Mouse (Mus musculus) thymus, postnatal 4 days (tissue): ENCODE data around the gene Kcnip1.

Source experiments
- DNase-seq: peaks from one replicate; pipeline ENCODE4 v3.0.0; 2021

The Kcnip1 gene

DNA sequence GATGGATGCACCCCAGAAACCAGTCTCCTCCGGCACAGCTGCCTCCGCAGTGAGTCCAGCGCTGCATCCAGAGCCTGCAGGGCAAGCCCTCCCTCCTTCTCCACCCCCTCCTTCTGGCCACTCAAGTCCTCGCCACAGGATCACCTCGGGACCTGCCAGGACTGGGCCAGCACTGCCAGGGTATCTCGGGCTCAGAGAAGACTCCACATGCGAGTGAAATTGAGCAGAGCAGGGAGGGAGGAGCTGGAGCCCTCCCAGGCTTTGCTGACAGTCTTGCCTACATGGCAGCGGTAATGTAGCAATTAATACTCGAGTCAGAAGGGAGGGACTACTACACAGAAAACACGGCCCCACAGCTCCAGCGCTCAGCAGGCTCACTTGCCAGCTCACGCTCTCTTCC is at the start of gene Kcnip1:
TSS of gene Kcnip1 (minus strand) at position 215 of the 400 bp plus-strand sequence.
- DNase-seq: peak; percentile 4

DNA sequence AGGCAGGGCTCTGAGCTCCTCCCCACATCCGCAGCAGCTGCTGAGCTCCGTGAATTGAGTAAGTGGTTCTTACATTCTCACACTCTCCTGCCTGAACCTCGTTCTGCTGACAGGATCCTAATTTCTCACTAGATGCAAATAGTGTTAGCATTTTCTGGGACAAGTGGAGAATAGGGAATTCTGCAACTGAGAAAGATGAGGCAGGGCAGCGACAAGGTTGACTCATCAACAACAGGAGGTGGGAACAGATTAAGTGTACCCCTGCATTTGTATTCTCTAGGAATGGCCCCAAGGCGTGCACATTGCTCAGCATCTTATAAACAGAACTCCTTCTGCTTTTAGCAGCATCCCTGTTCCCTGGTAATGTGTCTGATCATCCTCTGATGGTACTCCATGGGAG is 47.1 kb upstream of the Kcnip1 start:
- DNase-seq: no peak

DNA sequence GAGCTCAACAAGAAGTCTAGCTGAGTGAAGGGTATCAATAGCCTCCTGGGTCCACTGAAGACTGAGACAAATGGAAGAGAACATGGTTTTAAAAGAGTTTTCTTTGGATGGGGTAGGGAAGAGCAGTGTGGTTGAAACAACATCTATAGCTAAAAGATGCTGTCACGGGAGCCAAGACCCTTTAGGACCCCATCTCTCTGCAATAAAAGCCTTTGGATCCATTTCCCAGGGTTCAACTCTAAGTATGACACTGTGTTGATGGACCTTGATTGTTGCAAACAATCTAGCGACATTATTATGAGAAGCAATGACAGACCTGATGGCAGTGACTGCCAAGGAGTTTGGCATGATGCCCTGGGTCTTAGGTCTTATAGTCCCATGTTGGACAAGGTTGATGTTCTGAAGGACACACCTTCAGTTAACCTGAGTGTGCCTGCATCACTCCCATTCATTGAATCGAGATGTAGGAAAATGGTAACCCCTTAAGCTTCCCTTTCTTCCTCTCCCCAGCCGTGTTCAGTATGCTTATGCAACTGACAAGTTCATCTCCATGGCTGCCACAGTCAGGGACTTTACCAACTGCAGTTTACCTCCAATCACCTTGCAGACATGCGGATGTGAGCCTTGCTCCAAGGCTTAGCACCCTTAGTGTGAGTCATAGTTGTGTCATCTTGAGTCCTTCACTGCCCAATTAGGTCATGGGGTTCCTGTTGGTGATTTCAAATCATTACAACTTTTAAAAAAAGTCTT is 43.1 kb upstream of the Kcnip1 start:
- DNase-seq: no peak

DNA sequence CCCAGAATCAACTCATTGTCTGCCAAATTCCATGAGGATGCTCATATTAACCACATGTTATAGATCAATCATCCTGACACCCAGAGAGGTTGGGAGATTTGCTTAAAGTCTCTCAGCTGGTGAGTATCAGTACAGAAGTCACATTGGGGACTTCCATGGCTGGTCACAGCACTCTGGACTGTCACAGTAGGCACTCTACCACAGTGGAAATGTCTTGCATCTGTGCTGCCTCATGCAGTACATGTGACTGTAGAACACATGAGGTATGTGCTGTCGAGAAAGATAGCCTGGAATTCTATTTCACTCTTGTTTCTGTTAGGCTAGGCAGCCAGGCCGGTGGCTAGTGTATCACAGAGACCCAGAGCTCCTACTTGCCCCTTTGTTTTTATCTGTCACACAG is 41.8 kb upstream of the Kcnip1 start:
- DNase-seq: no peak

DNA sequence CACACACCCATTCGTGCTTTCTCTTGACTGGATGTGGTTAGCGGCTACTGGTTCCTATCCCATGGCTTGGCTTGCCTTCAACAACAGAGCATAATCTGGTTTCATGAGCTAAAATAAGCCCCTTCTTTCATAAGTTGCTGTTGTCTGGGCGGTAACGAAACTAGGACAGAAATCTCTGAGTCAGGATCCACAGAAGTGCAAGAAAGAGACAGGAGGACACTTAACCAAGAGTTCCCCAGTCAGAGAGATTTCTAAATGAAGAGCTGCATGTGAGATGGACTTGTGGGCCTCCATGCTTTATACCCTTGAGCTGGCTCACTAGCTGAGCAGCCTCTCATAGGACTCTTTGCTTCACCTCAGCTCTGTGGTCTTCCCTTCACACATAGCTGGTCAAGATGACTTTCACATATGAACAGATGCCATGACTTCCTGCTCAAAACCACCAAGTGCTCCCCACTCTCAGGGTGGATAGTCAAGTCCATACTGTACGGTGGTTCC is 41.1 kb upstream of the Kcnip1 start:
- DNase-seq: no peak

DNA sequence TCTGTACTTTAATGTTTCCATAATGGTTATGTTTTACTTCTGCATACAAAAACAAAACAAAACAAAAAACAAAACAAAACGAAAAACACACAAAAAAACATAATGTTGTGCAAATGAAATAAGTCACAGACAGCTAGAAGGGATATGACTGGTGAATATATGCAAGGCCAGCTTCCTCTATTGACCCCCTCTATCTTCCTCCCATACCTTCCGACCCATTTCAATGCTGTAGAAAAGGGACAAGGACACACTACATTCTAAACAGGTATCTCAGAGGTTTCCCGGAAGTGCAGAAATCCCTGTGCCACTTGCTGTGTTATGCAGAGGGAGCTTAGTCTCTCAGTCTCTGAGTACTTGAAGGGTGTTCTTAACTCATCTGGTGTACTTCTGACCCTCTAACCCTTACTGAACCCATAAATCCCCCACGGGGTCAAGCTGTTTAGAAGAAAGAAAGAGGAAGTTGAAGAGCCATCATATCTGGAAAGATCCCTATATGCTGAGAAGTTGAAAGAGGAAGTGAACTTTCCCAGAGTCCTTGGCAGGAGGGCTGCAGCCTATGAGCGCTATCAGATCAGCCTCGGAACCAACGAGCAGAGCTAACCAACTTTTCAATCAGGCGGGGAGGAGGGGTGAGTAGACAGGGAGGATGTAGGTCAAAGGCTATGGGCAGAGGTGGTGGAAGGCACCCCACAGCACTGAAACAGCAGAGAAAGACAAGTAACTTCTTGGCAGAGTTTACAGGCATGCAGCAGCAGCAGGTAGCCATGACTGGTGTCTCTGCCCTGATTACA is 38.3 kb upstream of the Kcnip1 start:
- peak; percentile 75 for DNase-seq

DNA sequence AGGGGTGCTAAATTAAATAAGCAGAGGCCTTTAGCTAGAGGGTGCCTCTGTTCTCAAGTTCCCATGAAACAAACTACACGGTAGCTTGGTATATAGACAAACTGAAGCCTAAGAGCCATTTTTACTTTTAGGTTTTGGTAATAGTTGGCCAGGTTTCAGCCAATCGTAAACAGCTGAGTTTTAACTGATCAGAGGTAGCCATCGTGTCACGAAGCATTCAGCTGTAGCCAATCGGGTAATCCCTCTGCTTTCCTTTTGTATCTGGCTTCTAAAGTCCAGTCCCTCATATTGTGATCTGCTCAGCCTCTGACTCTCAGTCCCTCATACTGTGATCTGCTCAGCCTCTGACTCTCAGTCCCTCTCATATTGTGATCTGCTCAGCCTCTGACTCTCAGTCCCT is 36.7 kb upstream of the Kcnip1 start:
- DNase-seq: no peak

DNA sequence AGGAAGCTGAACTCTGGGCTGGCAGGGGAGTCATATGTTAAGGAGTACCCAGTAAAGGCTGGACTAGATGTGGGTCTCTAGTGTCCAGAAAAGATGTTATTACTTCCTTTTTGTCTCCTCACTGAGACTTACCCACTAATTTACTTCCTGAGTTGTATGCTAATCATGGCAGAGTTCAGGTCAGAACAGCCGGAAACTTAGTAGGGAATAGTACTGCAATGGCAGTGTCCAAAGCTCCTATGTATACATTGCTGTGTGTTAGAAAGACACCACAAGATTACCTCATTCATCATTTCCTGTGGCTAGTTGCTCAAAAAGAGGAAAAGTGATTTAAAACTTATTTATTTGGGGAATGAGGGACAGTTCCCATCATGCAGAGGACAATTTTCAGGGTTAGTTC is 32.1 kb upstream of the Kcnip1 start:
- no peak for DNase-seq

DNA sequence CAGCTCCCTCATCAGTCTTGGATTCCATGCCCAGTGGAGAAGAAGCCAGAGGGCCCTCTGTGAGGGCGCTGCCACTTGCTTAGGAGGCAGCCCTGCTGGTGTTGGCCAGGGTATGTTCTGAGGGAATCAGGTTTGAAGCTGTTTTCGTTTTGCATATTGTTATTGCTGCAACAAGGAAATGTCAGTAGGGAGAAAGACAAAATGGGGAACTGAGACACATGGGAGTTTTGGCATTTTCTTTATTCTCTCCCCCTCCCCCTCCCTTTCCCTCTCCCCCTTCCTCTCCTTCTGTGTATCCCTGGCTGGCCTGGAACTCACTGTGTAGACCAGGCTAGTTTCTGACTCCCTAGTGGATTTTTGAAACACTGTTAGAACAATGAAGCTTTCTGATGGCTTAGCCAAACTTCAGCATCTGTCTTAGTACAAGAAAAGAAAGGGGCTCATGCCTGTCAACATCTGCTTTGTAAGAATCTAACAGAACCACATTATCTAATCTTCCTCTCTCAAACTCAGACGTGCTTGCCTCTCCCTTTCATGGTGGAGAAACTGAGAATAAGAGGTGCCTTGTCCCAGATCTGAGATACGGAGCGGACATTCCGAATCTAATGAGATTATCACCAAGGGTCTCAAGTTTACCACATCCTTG is 19.2 kb upstream of the Kcnip1 start:
- DNase-seq: no peak

DNA sequence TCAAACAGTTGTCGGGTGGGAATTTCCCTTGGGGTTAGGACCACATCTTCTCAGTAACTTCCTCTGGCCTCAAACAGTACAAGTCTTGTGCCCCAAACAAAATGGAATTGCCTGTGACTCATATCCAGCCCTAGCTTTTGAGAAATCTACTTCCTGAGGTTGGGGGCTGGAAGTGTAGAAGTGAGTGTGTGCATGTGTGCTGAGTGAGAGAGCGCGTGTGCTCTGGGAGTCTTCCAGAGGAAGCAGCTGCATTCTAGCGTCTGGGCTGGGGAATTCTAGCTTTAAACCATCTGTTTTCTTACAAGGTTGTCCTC is 17.9 kb upstream of the Kcnip1 start:
- no peak for DNase-seq

DNA sequence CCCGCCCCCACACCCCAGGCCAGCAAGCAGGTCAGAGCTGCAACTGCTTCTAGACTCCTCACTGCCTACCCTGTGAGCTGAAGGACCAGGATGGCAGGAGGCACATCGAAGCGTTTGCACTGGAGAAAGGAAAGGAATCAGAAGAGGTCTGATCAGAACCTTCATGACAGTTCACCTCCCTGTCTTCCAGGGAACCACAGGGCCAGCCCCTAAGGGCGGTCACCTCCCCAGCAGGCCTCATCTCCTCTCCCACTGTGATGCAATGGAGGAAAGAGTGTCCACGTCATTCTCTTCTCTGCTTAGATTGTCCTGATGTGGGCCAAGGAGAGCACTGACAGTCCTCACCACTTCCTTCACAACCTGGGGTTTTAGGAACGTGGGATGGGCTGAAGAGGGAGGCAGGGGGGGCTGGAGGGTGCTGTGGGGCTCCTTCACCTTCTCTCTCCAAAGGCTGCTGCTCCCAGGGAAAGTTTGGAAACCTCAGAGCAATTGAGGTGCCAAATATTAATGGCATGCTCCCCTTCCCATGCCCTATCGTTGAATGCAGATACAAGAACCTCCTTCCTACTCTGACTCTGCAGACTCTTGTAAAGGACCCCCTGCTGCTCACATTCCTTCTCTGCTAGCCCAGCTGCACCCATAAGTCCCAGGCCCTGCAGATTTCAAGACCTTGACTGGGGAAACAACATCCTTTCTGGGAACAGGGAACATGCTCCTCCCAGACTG is 17.3 kb upstream of the Kcnip1 start:
- DNase-seq: peak; percentile 44

DNA sequence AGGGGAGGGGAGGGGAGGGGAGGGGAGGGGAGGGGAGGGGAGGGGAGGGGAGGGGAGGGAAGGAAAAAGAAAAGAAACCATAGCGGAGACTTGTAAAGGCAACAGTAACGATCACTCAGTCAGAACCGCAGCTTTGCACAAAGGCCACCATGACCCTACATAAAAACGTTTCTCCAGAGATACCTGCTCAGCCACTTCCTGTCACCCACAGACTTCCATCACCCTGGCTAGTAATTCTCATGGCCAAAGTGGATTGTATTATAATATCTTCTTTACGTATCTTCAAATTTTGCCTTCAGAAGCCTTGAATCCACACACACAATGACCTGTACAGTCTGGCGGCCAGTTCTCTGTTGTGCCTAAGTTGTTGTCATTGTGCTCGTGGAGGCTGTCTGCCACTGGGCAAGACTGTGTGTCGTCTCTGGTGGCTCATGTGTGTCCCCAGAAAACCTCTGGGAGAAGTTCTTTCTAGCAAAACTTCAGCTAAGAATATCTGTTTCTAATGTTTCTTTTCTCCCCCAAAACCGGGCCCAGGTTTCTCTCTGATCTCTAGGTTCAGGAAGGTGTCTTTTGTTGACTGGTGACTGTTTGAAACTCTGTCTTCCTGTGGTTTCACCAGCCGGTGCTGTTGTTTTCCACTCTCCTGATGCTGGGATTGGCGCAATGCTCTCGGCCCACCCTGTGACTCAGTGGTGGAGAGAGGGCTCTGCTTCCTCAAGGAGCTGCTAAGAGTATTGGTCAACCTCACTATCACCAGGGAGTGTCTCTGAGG is 16.6 kb upstream of the Kcnip1 start:
- peak; percentile 49 for DNase-seq

DNA sequence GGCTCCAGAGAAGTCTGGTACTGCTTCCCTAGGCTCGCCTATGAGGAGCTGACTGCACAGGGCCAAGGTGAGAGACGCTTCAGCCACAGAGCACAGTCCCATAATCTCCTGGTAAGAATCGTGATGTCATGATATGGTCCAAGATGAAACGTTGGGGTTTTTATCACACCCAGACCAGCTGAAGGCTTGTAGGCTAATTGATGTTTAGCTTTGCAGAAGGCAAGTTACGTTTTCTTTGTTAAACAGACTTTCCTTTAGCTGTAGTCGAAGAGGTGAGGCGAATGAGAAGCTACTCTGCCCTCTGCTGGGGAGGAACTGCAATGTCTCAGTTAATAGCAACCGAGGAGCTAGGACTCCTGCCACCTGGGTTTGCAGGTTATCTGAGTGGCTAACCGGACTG is 15.8 kb upstream of the Kcnip1 start:
- peak; percentile 83 for DNase-seq

DNA sequence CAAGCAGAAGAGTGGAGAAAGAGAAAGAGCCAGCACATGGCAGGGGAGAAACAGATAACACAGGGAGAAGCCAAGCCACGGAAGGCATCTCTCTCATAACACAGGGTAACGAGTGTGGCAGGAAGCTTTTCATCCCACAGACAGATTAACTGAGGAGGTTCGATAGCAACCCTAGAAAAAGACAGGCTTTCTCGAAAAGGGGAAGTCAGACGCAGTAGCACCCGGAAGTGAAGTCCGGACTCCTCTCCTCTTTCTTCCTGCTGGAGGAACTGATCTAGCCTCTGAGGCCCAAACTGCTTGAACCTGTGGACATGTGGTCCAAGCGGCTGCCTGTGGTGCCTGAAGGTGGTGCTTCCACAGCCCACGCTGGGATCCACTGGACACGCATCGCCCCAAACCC is 15.3 kb upstream of the Kcnip1 start:
- DNase-seq: peak; percentile 67

DNA sequence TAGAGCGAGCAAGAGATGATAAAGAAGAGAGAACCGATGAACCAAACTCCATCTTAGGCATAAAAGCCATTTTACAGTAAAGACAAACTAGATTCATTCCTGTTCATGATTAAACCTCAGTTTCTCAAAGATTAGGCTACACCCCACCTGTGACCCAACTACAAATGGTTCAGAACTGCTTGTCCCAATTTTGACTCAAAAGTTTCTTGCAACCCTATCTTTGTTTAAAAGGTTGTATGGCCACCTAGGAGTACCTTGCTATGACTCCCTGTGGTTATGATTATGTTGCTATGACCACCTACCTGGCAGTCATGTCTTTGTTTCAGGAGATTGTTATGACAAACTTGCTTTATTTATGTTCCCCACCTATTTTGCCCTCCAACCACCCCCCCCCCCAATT is 14.7 kb upstream of the Kcnip1 start:
- DNase-seq: no peak

DNA sequence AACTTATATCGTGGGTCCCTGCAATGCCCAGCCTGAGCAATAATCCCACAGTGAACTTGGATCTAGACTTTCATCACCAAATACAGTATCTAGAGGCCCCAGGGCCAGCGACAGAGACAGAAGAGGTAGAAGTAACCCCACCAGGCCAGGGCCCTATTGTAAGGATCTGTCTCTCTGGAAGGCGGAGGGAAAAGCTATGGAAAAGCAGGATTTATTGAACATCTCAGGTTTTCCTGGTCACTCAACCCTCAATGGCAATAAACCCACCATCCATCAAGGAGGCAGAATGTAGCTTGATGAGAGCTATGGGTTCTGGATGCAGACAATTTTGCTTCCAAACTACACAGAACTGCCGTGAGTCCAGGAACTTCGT is 9.6 kb upstream of the Kcnip1 start:
- no peak for DNase-seq

DNA sequence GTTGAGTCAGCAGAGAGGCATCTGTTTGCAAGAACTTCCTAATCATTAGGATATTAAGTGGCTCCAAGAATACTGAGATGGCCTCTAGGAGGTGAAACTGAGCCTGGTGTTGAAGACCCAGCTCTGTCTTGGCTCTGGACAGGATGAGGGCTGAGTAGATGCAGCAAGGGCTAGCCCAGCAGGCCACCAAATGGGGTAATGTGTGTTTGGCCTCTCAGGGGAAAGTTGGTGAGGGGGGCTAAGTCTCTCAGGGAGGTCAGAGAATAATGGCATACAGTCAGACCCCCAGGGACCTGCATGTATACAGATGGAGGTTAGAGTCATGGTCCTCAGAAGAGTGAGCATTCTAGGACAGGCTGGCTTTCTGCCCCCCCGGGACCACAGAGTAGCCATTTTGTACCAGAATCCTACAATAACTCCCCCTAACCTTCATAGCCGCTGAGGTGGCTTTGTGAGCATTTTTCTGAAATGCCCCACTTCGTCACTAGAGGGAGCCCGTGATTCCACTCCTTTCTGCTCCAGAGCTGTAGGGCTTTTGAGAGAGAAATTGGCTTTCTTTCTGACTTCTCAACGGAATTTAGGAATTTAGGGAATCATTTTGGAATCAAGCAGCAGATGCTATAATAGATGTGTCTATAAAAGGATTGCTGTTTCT is 9.1 kb upstream of the Kcnip1 start:
- DNase-seq: peak; percentile 85

DNA sequence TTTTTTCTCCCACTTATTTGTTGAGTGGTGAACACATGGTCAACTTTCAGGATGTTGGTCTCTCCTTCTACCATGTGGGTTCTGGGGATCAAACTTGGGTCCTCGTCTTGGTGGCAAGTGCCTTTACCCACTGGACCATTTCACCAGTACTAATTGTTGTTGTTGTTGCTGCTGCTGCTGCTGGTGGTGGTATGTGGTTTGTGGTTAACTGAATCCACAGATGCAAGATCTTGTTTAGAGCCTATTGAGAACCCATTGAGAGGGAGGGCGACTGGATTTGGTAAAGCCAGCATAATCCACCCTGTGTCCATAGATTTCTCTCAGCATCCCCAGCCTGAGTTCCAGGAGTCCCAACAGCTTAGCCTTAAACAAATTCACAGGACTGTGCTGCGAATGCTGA is 7.5 kb upstream of the Kcnip1 start:
- DNase-seq: peak; percentile 6

DNA sequence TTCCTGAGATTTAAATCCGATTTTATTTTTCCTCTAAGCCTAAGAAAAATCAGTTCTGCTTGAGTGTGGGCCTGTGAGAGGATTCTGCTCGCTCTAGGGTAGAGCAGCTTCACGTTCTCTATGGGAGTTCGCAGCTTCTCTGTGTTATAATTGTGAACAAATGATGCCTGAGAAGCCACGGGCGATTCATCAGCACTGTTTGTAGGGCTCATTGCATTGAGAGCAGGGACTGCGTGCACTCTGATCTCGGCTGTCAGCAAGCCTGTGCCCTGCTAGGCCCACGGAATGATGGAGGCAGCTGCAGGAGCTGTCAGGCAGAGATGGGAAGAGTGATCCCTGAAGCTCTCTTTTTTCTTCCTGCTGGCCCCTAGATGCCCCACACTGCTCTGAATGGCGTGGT is 5.3 kb upstream of the Kcnip1 start:
- DNase-seq: peak; percentile 3

DNA sequence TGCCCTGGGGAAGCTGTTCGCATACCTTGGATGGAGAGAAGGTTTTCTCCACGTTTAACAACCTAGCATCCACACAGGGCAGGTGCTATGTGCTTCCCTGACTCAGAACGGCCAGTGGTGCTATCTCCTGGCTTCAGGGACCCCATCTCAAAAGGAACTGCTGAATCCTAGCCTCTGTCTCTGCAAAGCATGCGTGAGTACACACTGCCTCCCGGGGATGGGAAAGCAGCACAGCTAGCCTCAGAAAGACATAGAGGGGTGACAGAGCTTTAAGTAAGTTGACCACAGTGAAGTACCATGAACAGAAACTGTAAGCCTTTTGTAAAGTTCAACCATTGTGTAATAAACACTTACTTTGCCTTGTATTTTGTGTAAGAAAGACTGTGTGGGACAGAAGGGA is 544 bp upstream of the Kcnip1 start:
- peak; percentile 4 for DNase-seq

DNA sequence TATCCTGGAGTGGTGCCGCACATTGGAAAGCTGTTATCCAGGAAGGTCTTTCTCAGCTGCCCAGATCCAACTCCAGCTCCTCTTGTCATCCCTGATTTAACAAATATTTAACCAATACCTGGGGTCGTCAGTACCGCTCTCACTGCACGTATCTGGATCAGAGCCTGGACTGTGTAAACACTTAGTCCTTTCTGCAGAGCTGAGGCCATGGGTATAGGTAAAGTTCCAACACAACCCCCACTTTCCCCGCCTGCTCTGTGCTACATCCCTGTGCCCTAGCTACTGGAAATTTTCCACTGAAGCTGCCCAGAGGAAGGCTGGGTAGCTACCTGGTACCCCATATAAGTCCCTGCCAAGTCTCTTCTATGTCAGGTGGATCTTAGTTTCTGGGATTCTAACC is 3.0 kb downstream of the Kcnip1 start:
- no peak for DNase-seq

DNA sequence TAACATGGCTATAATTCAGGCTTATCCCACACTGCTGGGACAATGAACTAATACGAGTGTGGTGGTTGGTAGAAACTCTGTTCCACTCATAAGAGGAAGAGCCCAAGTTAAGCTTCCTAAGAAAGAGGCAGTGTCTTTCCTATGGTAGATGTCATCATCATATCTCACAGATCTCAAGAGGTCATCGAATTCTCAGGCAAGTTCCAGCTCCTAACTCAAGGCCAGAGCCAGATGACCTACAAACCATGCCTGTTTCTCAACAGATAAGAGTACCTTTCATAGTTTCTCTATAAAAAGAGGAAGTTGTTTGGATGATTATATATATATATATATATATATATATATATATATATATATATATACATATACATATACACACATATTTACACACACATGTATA is 6.4 kb downstream of the Kcnip1 start:
- DNase-seq: no peak
